Mouse (Mus musculus) thymus, adult 2 months (tissue): ENCODE data around the gene Rack1.

Source experiments
- CTCF ChIP-seq: fragments of 200-500 bp; IDR thresholded peaks from 2 replicates; pipeline ENCODE4 v1.5.1; 2012; ENCODE audit warnings: mild to moderate bottlenecking, control low read depth, low read length, moderate library complexity, borderline replicate concordance; ENCODE audit not compliant: control insufficient read depth, poor library complexity, insufficient read depth; ENCODE audit errors: extremely low read depth
- POLR2A ChIP-seq: fragments of 200-500 bp; IDR thresholded peaks from 2 replicates; pipeline ENCODE4 v1.6.1; 2012; ENCODE audit warnings: mild to moderate bottlenecking, low read length, control low read depth, moderate library complexity; ENCODE audit not compliant: control insufficient read depth, poor library complexity, insufficient read depth; ENCODE audit errors: extremely low read depth

DNA sequence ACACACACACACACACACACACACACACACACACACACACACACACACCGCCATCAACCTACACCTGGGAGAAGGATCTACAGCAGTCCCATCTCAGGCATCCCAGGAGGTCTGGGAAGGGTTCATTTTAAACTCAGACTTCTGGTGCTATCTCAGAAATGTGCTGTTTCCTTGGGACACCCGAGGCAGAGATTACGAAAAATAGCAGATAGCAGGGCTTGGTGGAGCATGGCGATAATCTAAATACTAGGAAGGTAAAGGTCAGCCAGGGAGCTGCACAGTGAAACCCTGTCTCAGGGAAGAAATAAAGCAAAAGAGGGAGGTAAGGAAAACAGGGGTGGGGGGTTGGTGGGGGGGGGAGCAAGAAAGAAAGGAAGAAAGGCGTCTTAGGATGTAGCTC is 2.8 kb upstream of the Rack1 start:
- TF ChIP-seq POLR2A (no peak), CTCF (no peak)
